Mouse (Mus musculus) intestine, postnatal 0 days (tissue): ENCODE results near the gene Kcng4. TPM values are rescaled to one million over a fixed set of nuclear protein-coding genes. Genes with fewer than 3 reads are reported as not detected.

Source experiments
- ATAC-seq: fragments of 200-750 bp; cut with Nextera tagmentation; 2 replicates; pipeline ENCODE4 v1.8.0; 2017; ENCODE audit warnings: mild to moderate bottlenecking, moderate TSS enrichment, moderate library complexity
- H3K27ac ChIP-seq: fragments of 300-500 bp; sonication (generic); 2 replicates; pipeline ENCODE4 v1.5.1; 2014; ENCODE audit warnings: mild to moderate bottlenecking, low read depth, low read length, moderate library complexity
- H3K27me3 ChIP-seq: fragments of 300-500 bp; sonication (generic); replicated peaks from 2 replicates; pipeline ENCODE4 v1.6.1; 2014; ENCODE audit warnings: low read length, mixed read lengths; ENCODE audit not compliant: control insufficient read depth, insufficient read depth
- H3K36me3 ChIP-seq: fragments of 300-500 bp; sonication (generic); 2 replicates; pipeline ENCODE4 v1.6.1; 2014; ENCODE audit warnings: mild to moderate bottlenecking, moderate library complexity; ENCODE audit not compliant: control insufficient read depth, insufficient read depth
- H3K4me1 ChIP-seq: fragments of 300-500 bp; sonication (generic); replicated peaks from 2 replicates; pipeline ENCODE4 v1.6.1; 2014; ENCODE audit warnings: antibody characterized with exemption, low read length, mixed read lengths; ENCODE audit not compliant: control insufficient read depth, insufficient read depth
- H3K4me2 ChIP-seq: fragments of 300-500 bp; sonication (generic); replicated peaks from 2 replicates; pipeline ENCODE4 v1.6.1; 2014; ENCODE audit warnings: low read depth, mild to moderate bottlenecking, moderate library complexity
- H3K4me3 ChIP-seq: fragments of 300-500 bp; sonication (generic); 2 replicates; pipeline ENCODE4 v1.5.1; 2014; ENCODE audit warnings: low read depth, low read length
- H3K9ac ChIP-seq: fragments of 300-500 bp; sonication (generic); 2 replicates; pipeline ENCODE4 v1.6.1; 2014; ENCODE audit warnings: mild to moderate bottlenecking, low read depth, low read length
- H3K9me3 ChIP-seq: fragments of 300-500 bp; sonication (generic); 2 replicates; pipeline ENCODE4 v1.6.1; 2016; ENCODE audit warnings: mixed run types; ENCODE audit not compliant: control insufficient read depth
- CTCF ChIP-seq: sonication (generic); IDR thresholded peaks from 2 replicates; pipeline ENCODE4 v1.5.1; 2016; ENCODE audit warnings: low read depth, mild to moderate bottlenecking, control low read depth, antibody characterized with exemption, moderate library complexity
- WGBS: fragments of 180-500 bp; shearing (Covaris S2); extraction: QIAGEN DNeasy Blood & Tissue Kit; methylation state at CpG from one replicate; pipeline ENCODE4 v1.1.7; 2014; 5-methylcytosine and 5-hydroxymethylcytosine counted together
- polyA plus RNA-seq: library from polyadenylated mRNA; unstranded; fragments of >200 nt; fragmentation: Nextera tagmentation; extraction: Ambion mirVana; gene quantifications from 2 replicates; pipeline ENCODE4 v1.2.1, GENCODE M21; 2015

Kcng4 gene
- polyA plus RNA-seq, 1 experiment from 2014 or later, result 0.34 TPM

- Histone ChIP-seq H3K36me3 (no peaks in the 10 kb centered on the region), H3K9ac (no peak overlapping the region), H3K4me2 (no peak overlapping the region), H3K9me3 (no peaks in the 10 kb centered on the region), H3K27me3 (no peaks in the 10 kb centered on the region; the same call in 1 of the 2 replicates), H3K4me3 (no peak overlapping the region), H3K4me1 (no peaks in the 10 kb centered on the region), H3K27ac (no peak overlapping the region)
- ATAC-seq, result no peak
- no peak for TF ChIP-seq CTCF
- 69% methylated on average over 7 of the region's 7 CpGs for WGBS
Measured at GRCm38 (mm10) chr8:119616358-119616757, 19.1 kb downstream of the Kcng4 start.

GRCm38 (mm10) chr8:119615096-119615495, 20.4 kb downstream of the Kcng4 start:
- 86% methylated on average over 14 of the region's 14 CpGs for WGBS
- Histone ChIP-seq H3K36me3 (no peaks in the 10 kb centered on the region), H3K27me3 (no peaks in the 10 kb centered on the region; the same call in 1 of the 2 replicates), H3K4me2 (no peak overlapping the region), H3K9ac (no peak overlapping the region), H3K27ac (no peak overlapping the region), H3K4me3 (no peak overlapping the region), H3K4me1 (no peaks in the 10 kb centered on the region), H3K9me3 (no peaks in the 10 kb centered on the region)
- ATAC-seq, result no peak
- TF ChIP-seq CTCF, result no peak

DNA sequence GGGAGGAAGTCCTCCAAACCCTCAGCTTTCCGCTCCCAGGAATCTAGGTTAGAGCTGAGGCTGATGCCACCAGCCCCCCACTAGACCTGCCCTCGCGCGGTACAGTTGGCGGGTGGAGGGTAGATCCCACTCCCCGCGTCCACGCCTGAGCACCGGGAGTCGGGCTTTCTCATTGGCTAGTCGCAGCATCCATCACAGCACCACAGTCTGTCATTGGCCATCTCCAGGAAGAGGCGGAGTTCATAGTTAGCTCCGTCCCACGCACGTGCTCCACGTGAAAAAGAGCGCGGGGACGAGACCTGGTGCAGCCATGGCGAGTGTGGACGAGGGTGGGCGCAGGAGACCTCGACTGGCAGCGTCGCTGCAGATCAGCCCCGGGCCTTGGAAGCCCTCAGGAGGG, 23.0 kb downstream of the Kcng4 start, which contains the start of gene Adad2:
Gene Adad2 (plus strand): TSS at position 277 of the 400 bp plus-strand sequence.
- Histone ChIP-seq H3K4me2 (no peak within 1 kb of the TSS), H3K4me3 (no peak within 1 kb of the TSS), H3K4me1 (no peaks in the 10 kb centered on the region), H3K9me3 (no peaks in the 10 kb centered on the region), H3K36me3 (no peaks in the 10 kb centered on the region), H3K9ac (no peak within 1 kb of the TSS), H3K27me3 (no peaks in the 10 kb centered on the region; the same call in 1 of the 2 replicates), H3K27ac (no peak within 1 kb of the TSS)
- no peak for ATAC-seq
- TF ChIP-seq CTCF, result no peak
- 83% methylated on average over 26 of the region's 26 CpGs for whole genome bisulfite sequencing

- ATAC-seq, result no peak
- Histone ChIP-seq H3K4me3 (no peak overlapping the region), H3K4me2 (no peak overlapping the region), H3K27ac (no peak overlapping the region), H3K27me3 (no peaks in the 10 kb centered on the region), H3K4me1 (peaks cover 6% of the 10 kb centered on the region; the same call in 1 of the 2 replicates), H3K9me3 (no peaks in the 10 kb centered on the region), H3K9ac (no peak overlapping the region), H3K36me3 (peaks cover 15% of the 10 kb centered on the region)
- TF ChIP-seq CTCF, result peak; percentile 58
- WGBS, result 83% methylated on average over 2 of the region's 2 CpGs
Measured at GRCm38 (mm10) chr8:119606224-119606623, 29.3 kb downstream of the Kcng4 start.

- peak; percentile 90 for ATAC-seq
- peak within 1 kb of the TSS; percentile 30 for H3K27ac ChIP-seq
- H3K4me1 ChIP-seq, result peaks cover 6% of the 10 kb centered on the region; the same call in 1 of the 2 replicates
- TF ChIP-seq CTCF, result peak; percentile 96
- H3K4me3 ChIP-seq, result peak within 1 kb of the TSS; percentile 52
- H3K27me3 ChIP-seq, result no peaks in the 10 kb centered on the region
- peak within 1 kb of the TSS; percentile 79 for H3K4me2 ChIP-seq
- no peaks in the 10 kb centered on the region for H3K9me3 ChIP-seq
- H3K36me3 ChIP-seq, result peaks cover 28% of the 10 kb centered on the region
- H3K9ac ChIP-seq, result peak within 1 kb of the TSS; percentile 51; the same call in 1 of the 2 replicates
- WGBS, result under 1% methylated on average over 23 of the region's 23 CpGs
Measured at GRCm38 (mm10) chr8:119604996-119605395, 30.5 kb downstream of the Kcng4 start, which contains the start of gene Taf1c. Gene Taf1c (minus strand): TSS chr8:119605222.

- WGBS, result 26% methylated on average over 12 of the region's 12 CpGs
- peak overlapping the region; percentile 52 for H3K4me3 ChIP-seq
- peak overlapping the region; percentile 30 for H3K27ac ChIP-seq
- peak overlapping the region; percentile 51; the same call in 1 of the 2 replicates for H3K9ac ChIP-seq
- no peak for TF ChIP-seq CTCF
- H3K36me3 ChIP-seq, result peaks cover 33% of the 10 kb centered on the region
- H3K4me1 ChIP-seq, result peaks cover 6% of the 10 kb centered on the region; the same call in 1 of the 2 replicates
- no peaks in the 10 kb centered on the region for H3K27me3 ChIP-seq
- no peak for ATAC-seq
- H3K9me3 ChIP-seq, result no peaks in the 10 kb centered on the region
- peak overlapping the region; percentile 79 for H3K4me2 ChIP-seq
Measured at GRCm38 (mm10) chr8:119604398-119604803, 31.1 kb downstream of the Kcng4 start.
